Mouse (Mus musculus) forebrain, embryonic 14.5 days (tissue): ENCODE measurements around the gene Tbx5. TPM values are rescaled to one million over a fixed set of nuclear protein-coding genes. Genes with fewer than 3 reads are reported as not detected.

ENCODE experiments used
- ATAC-seq: fragments of 200-750 bp; cut with Nextera tagmentation; 2 replicates; pipeline ENCODE4 v1.8.0; 2017; ENCODE audit warnings: mild to moderate bottlenecking, moderate library complexity
- DNase-seq: peaks from one replicate; pipeline ENCODE4 v3.0.0-alpha.2; 2015; ENCODE audit warnings: low spot score
- H3K27ac ChIP-seq: fragments of 300-500 bp; sonication (generic); 2 replicates; pipeline ENCODE4 v1.5.1; 2014; ENCODE audit warnings: low read depth, mild to moderate bottlenecking, control low read depth, low read length, moderate library complexity
- H3K27me3 ChIP-seq: fragments of 300-500 bp; sonication (generic); replicated peaks from 2 replicates; pipeline ENCODE4 v1.6.1; 2014; ENCODE audit warnings: low read length, control low read depth, mixed read lengths; ENCODE audit not compliant: control insufficient read depth, insufficient read depth
- H3K36me3 ChIP-seq: fragments of 300-500 bp; sonication (generic); 2 replicates; pipeline ENCODE4 v1.6.1; 2014; ENCODE audit warnings: low read length, control low read depth; ENCODE audit not compliant: control insufficient read depth, insufficient read depth
- H3K4me1 ChIP-seq: fragments of 300-500 bp; sonication (generic); 2 replicates; pipeline ENCODE4 v1.6.1; 2014; ENCODE audit warnings: antibody characterized with exemption, low read length, control low read depth; ENCODE audit not compliant: control insufficient read depth, insufficient read depth
- H3K4me2 ChIP-seq: fragments of 300-500 bp; sonication (generic); 2 replicates; pipeline ENCODE4 v1.6.1; 2014; ENCODE audit warnings: mild to moderate bottlenecking, control low read depth, low read length
- H3K4me3 ChIP-seq: fragments of 300-500 bp; sonication (generic); 2 replicates; pipeline ENCODE4 v1.5.1; 2014; ENCODE audit warnings: low read depth, low read length, control low read depth
- H3K9ac ChIP-seq: fragments of 300-500 bp; sonication (generic); 2 replicates; pipeline ENCODE4 v1.6.1; 2014; ENCODE audit warnings: mild to moderate bottlenecking, low read length, control low read depth, moderate library complexity
- H3K9me3 ChIP-seq: fragments of 300-500 bp; sonication (generic); replicated peaks from 2 replicates; pipeline ENCODE4 v1.6.1; 2016; ENCODE audit warnings: low read length, control low read depth, mixed read lengths; ENCODE audit not compliant: control insufficient read depth
- WGBS: fragments of 180-500 bp; shearing (Covaris S2); extraction: QIAGEN DNeasy Blood & Tissue Kit; methylation state at CpG from one replicate; pipeline ENCODE4 v1.1.7; 2014; 5-methylcytosine and 5-hydroxymethylcytosine counted together
- polyA plus RNA-seq: library from polyadenylated mRNA; unstranded; fragments of >200 nt; fragmentation: Nextera tagmentation; extraction: Ambion mirVana; gene quantifications from 2 replicates; pipeline ENCODE4 v1.2.1, GENCODE M21; 2014

Tbx5 gene
- polyA plus RNA-seq, 1 experiment from 2014 or later: 0.04 TPM

GRCm38 (mm10) chr5:119807481-119808183, 24.8 kb upstream of the Tbx5 start:
- Histone ChIP-seq H3K9me3 (no peaks in the 10 kb centered on the region), H3K27me3 (peaks cover 86% of the 10 kb centered on the region), H3K27ac (no peak overlapping the region), H3K9ac (no peak overlapping the region), H3K36me3 (no peaks in the 10 kb centered on the region), H3K4me3 (no peak overlapping the region), H3K4me2 (no peak overlapping the region), H3K4me1 (no peaks in the 10 kb centered on the region)
- DNase-seq (no peak), ATAC-seq (no peak)
- under 1% methylated on average over 20 of the region's 20 CpGs for WGBS

- Histone ChIP-seq H3K4me2 (no peak overlapping the region), H3K4me3 (no peak overlapping the region), H3K36me3 (no peaks in the 10 kb centered on the region), H3K27me3 (peaks cover 79% of the 10 kb centered on the region), H3K9ac (no peak overlapping the region), H3K4me1 (no peaks in the 10 kb centered on the region), H3K9me3 (no peaks in the 10 kb centered on the region), H3K27ac (no peak overlapping the region)
- 35% methylated on average over 6 of the region's 6 CpGs for WGBS
- DNase-seq (no peak), ATAC-seq (no peak)
Measured at GRCm38 (mm10) chr5:119808713-119809112, 23.8 kb upstream of the Tbx5 start.

- H3K4me2 ChIP-seq: no peak overlapping the region
- H3K36me3 ChIP-seq: no peaks in the 10 kb centered on the region
- H3K4me3 ChIP-seq: no peak overlapping the region
- no peaks in the 10 kb centered on the region; the same call in 1 of the 2 replicates for H3K9me3 ChIP-seq
- H3K27me3 ChIP-seq: peaks cover 58% of the 10 kb centered on the region
- ATAC-seq: no peak
- H3K4me1 ChIP-seq: no peaks in the 10 kb centered on the region
- 27% methylated on average over 12 of the region's 12 CpGs for WGBS
- no peak overlapping the region for H3K27ac ChIP-seq
- H3K9ac ChIP-seq: no peak overlapping the region
- peak; percentile 63 for DNase-seq
Measured at GRCm38 (mm10) chr5:119810994-119811690, 21.3 kb upstream of the Tbx5 start.

- Histone ChIP-seq H3K27ac (no peak overlapping the region), H3K36me3 (no peaks in the 10 kb centered on the region), H3K4me2 (no peak overlapping the region), H3K9me3 (no peaks in the 10 kb centered on the region; the same call in 1 of the 2 replicates), H3K9ac (no peak overlapping the region), H3K4me3 (no peak overlapping the region), H3K27me3 (peaks cover 23% of the 10 kb centered on the region), H3K4me1 (no peaks in the 10 kb centered on the region)
- WGBS: 55% methylated on average over 1 of the region's 1 CpGs
- no peak for ATAC-seq
- DNase-seq: no peak
Measured at GRCm38 (mm10) chr5:119815247-119815646, 17.2 kb upstream of the Tbx5 start.

GRCm38 (mm10) chr5:119820452-119820851, 12.0 kb upstream of the Tbx5 start:
- Histone ChIP-seq H3K4me3 (no peak overlapping the region), H3K4me1 (no peaks in the 10 kb centered on the region), H3K27ac (no peak overlapping the region), H3K36me3 (no peaks in the 10 kb centered on the region), H3K9me3 (no peaks in the 10 kb centered on the region), H3K4me2 (no peak overlapping the region), H3K27me3 (peaks cover 13% of the 10 kb centered on the region), H3K9ac (no peak overlapping the region)
- ATAC-seq (no peak), DNase-seq (no peak)
- 74% methylated on average over 6 of the region's 6 CpGs for WGBS

GRCm38 (mm10) chr5:119821506-119821905, 11.0 kb upstream of the Tbx5 start:
- DNase-seq (no peak), ATAC-seq (no peak)
- WGBS: 47% methylated on average over 2 of the region's 2 CpGs
- no peaks in the 10 kb centered on the region for H3K4me1 ChIP-seq
- H3K36me3 ChIP-seq: no peaks in the 10 kb centered on the region
- H3K4me3 ChIP-seq: no peak overlapping the region
- no peak overlapping the region for H3K4me2 ChIP-seq
- no peaks in the 10 kb centered on the region for H3K9me3 ChIP-seq
- no peak overlapping the region for H3K9ac ChIP-seq
- H3K27ac ChIP-seq: no peak overlapping the region
- peaks cover 15% of the 10 kb centered on the region for H3K27me3 ChIP-seq

- no peaks in the 10 kb centered on the region for H3K9me3 ChIP-seq
- no peak for DNase-seq
- no peaks in the 10 kb centered on the region for H3K36me3 ChIP-seq
- H3K4me1 ChIP-seq: no peaks in the 10 kb centered on the region
- no peak overlapping the region for H3K4me2 ChIP-seq
- peaks cover 58% of the 10 kb centered on the region for H3K27me3 ChIP-seq
- no peak overlapping the region for H3K9ac ChIP-seq
- WGBS: 69% methylated on average over 6 of the region's 6 CpGs
- no peak overlapping the region for H3K27ac ChIP-seq
- H3K4me3 ChIP-seq: no peak overlapping the region
- no peak for ATAC-seq
Measured at GRCm38 (mm10) chr5:119827341-119827740, 5.1 kb upstream of the Tbx5 start.

- ATAC-seq (no peak), DNase-seq (no peak)
- no peaks in the 10 kb centered on the region for H3K4me1 ChIP-seq
- H3K4me3 ChIP-seq: no peak overlapping the region
- H3K27me3 ChIP-seq: peaks cover 86% of the 10 kb centered on the region
- no peak overlapping the region for H3K4me2 ChIP-seq
- 3% methylated on average over 8 of the region's 8 CpGs for WGBS
- no peaks in the 10 kb centered on the region for H3K36me3 ChIP-seq
- no peak overlapping the region for H3K9ac ChIP-seq
- H3K9me3 ChIP-seq: no peaks in the 10 kb centered on the region
- no peak overlapping the region for H3K27ac ChIP-seq
Measured at GRCm38 (mm10) chr5:119830611-119831010, 1.9 kb upstream of the Tbx5 start.

- Histone ChIP-seq H3K36me3 (no peaks in the 10 kb centered on the region), H3K9ac (no peak overlapping the region), H3K9me3 (no peaks in the 10 kb centered on the region), H3K4me2 (0 out of 2 replicates have a peak overlapping the region, but pooled peaks have one; percentile 12), H3K27ac (no peak overlapping the region), H3K4me1 (no peaks in the 10 kb centered on the region), H3K4me3 (no peak overlapping the region), H3K27me3 (peaks cover 91% of the 10 kb centered on the region)
- ATAC-seq (no peak), DNase-seq (no peak)
- WGBS: under 1% methylated on average over 33 of the region's 33 CpGs
Measured at GRCm38 (mm10) chr5:119831201-119831771, 1.2 kb upstream of the Tbx5 start.
